Mouse (Mus musculus) lung, postnatal 0 days (tissue): Measurements from ENCODE around the gene Ctf1. TPM values are rescaled to one million over a fixed set of nuclear protein-coding genes. Genes with fewer than 3 reads are reported as not detected.

Experiments
- ATAC-seq: fragments of 200-750 bp; cut with Nextera tagmentation; 2 replicates; pipeline ENCODE4 v1.8.0; 2017; ENCODE audit warnings: moderate library complexity
- DNase-seq: peaks from one replicate; pipeline ENCODE4 v3.0.0-alpha.2; 2016; ENCODE audit warnings: low spot score
- H3K27ac ChIP-seq: fragments of 300-500 bp; sonication (generic); 2 replicates; pipeline ENCODE4 v1.5.1; 2014; ENCODE audit warnings: antibody characterized with exemption, mild to moderate bottlenecking, low read length, mixed read lengths
- H3K27me3 ChIP-seq: fragments of 300-500 bp; sonication (generic); replicated peaks from 2 replicates; pipeline ENCODE4 v1.6.1; 2014; ENCODE audit warnings: low read length, mixed read lengths; ENCODE audit not compliant: insufficient read depth
- H3K36me3 ChIP-seq: fragments of 300-500 bp; sonication (generic); 2 replicates; pipeline ENCODE4 v1.6.1; 2014; ENCODE audit warnings: low read length, mixed read lengths; ENCODE audit not compliant: insufficient read depth
- H3K4me1 ChIP-seq: fragments of 300-500 bp; sonication (generic); 2 replicates; pipeline ENCODE4 v1.6.1; 2014; ENCODE audit warnings: antibody characterized with exemption, low read depth, low read length, mixed read lengths; ENCODE audit not compliant: insufficient read depth
- H3K4me2 ChIP-seq: fragments of 300-500 bp; sonication (generic); replicated peaks from 2 replicates; pipeline ENCODE4 v1.6.1; 2014; ENCODE audit warnings: low read depth, mild to moderate bottlenecking, low read length, moderate library complexity, mixed read lengths
- H3K4me3 ChIP-seq: fragments of 300-500 bp; sonication (generic); 2 replicates; pipeline ENCODE4 v1.5.1; 2014; ENCODE audit warnings: low read depth, low read length
- H3K9ac ChIP-seq: fragments of 300-500 bp; sonication (generic); replicated peaks from 2 replicates; pipeline ENCODE4 v1.6.1; 2014; ENCODE audit warnings: low read depth, mild to moderate bottlenecking
- H3K9me3 ChIP-seq: fragments of 300-500 bp; sonication (generic); 2 replicates; pipeline ENCODE4 v1.6.1; 2016; ENCODE audit warnings: low read length, mixed read lengths
- CTCF ChIP-seq: IDR thresholded peaks from 2 replicates; pipeline ENCODE4 v1.5.1; 2016; ENCODE audit warnings: antibody characterized with exemption, mild to moderate bottlenecking
- EP300 ChIP-seq: IDR thresholded peaks from 2 replicates; pipeline ENCODE4 v1.6.1; 2016; ENCODE audit warnings: antibody characterized with exemption, mild to moderate bottlenecking, control low read depth
- WGBS: fragments of 180-500 bp; shearing (Covaris S2); extraction: QIAGEN DNeasy Blood & Tissue Kit; methylation state at CpG from one replicate; pipeline ENCODE4 v1.1.7; 2014; 5-methylcytosine and 5-hydroxymethylcytosine counted together
- polyA plus RNA-seq: library from polyadenylated mRNA; unstranded; fragments of >200 nt; fragmentation: Nextera tagmentation; extraction: Ambion mirVana; gene quantifications from 2 replicates; pipeline ENCODE4 v1.2.1, GENCODE M21; 2015

Ctf1 gene
- polyA plus RNA-seq, 1 experiment from 2014 or later, result 9.9 TPM

DNA sequence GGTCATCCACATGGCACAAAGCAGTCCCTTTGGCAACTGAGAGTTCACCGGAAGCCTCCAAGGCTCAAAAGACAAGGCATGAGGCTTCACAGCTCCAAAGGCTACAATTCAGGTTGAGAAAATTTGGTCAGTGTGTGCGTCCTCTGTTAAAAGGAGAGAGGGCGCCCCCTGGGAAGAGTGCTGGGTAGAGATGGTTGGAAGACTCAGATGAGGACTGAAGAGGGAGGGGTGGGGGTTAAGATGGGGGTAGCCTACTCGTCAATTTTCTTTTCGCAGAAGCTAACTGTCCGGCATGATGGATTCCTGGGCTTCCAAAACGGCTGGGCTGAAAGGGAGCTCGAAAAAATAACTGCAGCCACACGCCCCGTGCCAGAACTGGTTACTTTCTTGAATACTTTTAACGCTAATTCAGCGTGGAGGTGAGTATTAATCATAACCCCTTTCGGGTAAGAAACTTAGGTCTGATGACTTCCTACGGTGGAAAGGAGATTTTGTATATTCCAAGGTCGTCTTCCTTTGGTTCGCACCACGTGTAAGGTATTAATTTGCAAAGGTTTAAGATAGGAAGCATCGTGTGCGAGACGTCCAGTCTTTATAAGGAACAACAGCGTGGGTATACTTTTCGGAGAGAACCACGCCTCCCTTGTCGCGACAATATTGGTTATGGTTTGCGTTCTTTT lies 32.0 kb downstream of the Ctf1 start, which contains the start of gene Fbxl19:
Fbxl19 (plus strand) TSS at position 178 of the 680 bp plus-strand sequence.
- WGBS, result under 1% methylated on average over 26 of the region's 26 CpGs
- TF ChIP-seq CTCF, result peak; percentile 75
- no peak for TF ChIP-seq EP300
- peak; percentile 81 for DNase-seq
- H3K4me2 ChIP-seq, result peak within 1 kb of the TSS; percentile 98
- H3K4me1 ChIP-seq, result no peaks in the 10 kb centered on the region
- H3K27ac ChIP-seq, result peak within 1 kb of the TSS; percentile 66; the same call in 1 of the 2 replicates
- H3K9me3 ChIP-seq, result no peaks in the 10 kb centered on the region
- no peak for ATAC-seq
- no peaks in the 10 kb centered on the region for H3K27me3 ChIP-seq
- no peak within 1 kb of the TSS for H3K9ac ChIP-seq
- no peaks in the 10 kb centered on the region; the same call in 1 of the 2 replicates for H3K36me3 ChIP-seq
- peak within 1 kb of the TSS; percentile 59 for H3K4me3 ChIP-seq

DNA sequence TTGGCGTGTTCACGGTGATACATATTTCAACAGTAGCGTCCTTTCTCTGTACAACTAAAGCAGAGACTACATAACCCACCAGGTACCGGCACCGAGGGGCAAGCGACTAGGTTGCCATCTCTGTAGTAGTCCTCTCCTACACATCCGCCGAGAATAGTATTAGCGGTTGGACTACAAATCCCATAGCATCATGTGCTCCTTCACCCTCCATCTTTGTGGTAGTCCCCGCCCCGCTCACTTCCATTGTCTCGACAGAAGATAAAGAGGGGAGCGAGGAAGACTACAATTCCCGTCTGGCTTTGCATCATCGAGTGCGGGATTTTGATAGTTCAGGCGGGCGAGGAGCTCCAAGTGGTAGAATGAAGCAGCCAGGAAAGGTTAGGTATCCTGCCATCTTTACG lies 32.7 kb downstream of the Ctf1 start:
- Histone ChIP-seq H3K9ac (no peak overlapping the region), H3K9me3 (no peaks in the 10 kb centered on the region), H3K27ac (peak overlapping the region; percentile 66), H3K4me1 (no peaks in the 10 kb centered on the region), H3K27me3 (no peaks in the 10 kb centered on the region), H3K4me3 (peak overlapping the region; percentile 59), H3K36me3 (no peaks in the 10 kb centered on the region; the same call in 1 of the 2 replicates), H3K4me2 (peak overlapping the region; percentile 98)
- TF ChIP-seq EP300 (no peak; the same call in 1 of the 2 replicates), CTCF (0 out of 2 replicates have a peak, but pooled peaks have one; percentile 18)
- under 1% methylated on average over 19 of the region's 19 CpGs for whole genome bisulfite sequencing
- DNase-seq, result peak; percentile 99
- ATAC-seq, result peak; percentile 86

- no peaks in the 10 kb centered on the region for H3K9me3 ChIP-seq
- no peaks in the 10 kb centered on the region for H3K27me3 ChIP-seq
- ATAC-seq (peak; percentile 92), DNase-seq (peak; percentile 100)
- peak overlapping the region; percentile 66 for H3K27ac ChIP-seq
- TF ChIP-seq CTCF, result no peak; the same call in 1 of the 2 replicates
- TF ChIP-seq EP300, result peak; percentile 57; the same call in 1 of the 2 replicates
- no peaks in the 10 kb centered on the region for H3K4me1 ChIP-seq
- H3K36me3 ChIP-seq, result no peaks in the 10 kb centered on the region; the same call in 1 of the 2 replicates
- under 1% methylated on average over 38 of the region's 39 CpGs for WGBS
- peak overlapping the region; percentile 59 for H3K4me3 ChIP-seq
- H3K9ac ChIP-seq, result peak overlapping the region; percentile 43
- peak overlapping the region; percentile 98 for H3K4me2 ChIP-seq
These were observed 33.3 kb downstream of the Ctf1 start for GRCm38 (mm10) chr7:127745652-127746493.

DNA sequence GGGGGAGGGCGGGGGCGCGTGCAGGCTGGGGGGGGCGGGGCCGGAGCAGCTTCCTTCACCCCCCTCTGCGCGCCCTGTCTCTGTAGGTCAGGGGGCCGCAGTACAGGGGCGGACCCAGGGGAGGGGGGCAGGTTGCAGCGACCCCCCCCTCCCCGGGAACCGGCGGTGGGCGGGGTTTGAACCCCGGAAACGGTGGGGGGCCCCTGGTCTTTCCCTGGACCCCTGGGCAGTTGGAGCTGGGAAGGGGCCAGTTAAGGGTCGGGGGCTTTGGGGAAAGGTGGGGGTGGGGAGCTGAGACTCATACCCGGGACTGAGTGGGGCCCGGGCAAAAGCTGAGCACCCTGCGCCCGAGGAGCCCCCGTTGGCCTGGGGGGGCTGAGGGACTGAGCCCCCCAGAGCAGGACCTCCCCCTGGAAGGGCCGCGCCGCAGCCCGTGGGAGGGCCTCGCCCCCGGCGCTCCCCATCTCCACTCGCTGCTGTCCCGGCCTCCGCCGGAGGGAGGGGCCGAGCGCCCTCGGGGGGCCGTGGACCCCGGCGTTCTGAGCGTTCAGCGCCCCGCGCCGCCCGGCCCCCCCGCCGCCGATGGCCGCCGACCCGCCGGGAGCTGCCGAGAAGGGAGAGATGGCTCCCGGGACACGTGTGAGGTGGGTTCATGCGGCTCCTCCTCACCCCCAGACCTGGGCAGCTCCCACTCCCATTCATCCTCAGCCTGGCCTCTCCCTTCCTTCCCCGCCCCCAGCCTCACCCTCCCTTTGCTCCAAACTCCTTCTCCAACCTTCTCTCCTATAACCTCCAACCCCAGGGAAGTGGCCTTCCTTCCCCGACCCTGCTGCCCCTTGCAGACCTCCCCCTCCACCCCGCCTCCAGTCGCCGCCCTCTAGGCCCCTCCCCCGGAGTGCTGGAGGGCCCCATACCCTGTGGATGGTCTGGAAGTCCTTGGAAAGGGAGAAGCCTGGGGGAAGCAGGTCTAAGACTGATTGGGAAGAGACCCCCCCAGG lies 34.3 kb downstream of the Ctf1 start:
- Histone ChIP-seq H3K9ac (peak overlapping the region; percentile 43), H3K36me3 (no peaks in the 10 kb centered on the region; the same call in 1 of the 2 replicates), H3K27ac (peak overlapping the region; percentile 66; the same call in 1 of the 2 replicates), H3K4me2 (peak overlapping the region; percentile 98), H3K4me1 (no peaks in the 10 kb centered on the region), H3K4me3 (peak overlapping the region; percentile 59), H3K27me3 (no peaks in the 10 kb centered on the region), H3K9me3 (no peaks in the 10 kb centered on the region)
- TF ChIP-seq CTCF, result no peak
- TF ChIP-seq EP300, result no peak
- no peak for ATAC-seq
- WGBS, result under 1% methylated on average over 22 of the region's 62 CpGs
- peak; percentile 35 for DNase-seq

DNA sequence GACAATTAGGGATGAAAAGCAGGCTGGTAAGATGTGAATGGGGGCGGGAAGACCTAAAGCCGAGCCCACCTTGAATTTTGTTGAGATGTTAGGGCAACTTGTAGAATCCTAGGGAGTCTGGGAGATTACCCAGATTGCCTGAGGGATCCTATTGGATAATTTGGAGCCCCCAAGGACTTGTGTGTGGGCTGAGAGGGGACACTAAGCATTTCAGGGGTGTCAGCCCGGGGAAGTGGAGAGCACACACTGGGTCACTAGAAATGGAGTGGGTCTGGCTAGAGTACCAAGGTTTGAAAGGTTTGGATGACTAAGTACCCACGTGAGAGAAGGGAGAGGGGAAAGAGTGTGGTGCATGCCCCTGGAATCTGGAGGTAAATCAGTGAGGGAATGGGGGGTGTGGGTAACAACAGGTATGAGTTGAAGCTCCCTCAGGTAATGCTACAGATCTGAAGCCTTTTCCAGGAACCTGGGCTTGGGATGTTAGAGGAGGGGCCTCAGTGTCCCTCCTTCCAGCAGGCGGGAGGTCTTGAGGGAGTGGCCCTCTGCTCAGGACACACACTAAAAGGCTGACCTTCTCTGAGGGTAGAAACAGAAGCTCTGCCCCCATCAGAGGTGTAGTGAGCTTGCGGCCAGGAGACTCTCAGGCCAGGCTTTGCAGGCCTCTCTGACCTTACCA lies 35.2 kb downstream of the Ctf1 start:
- ATAC-seq (no peak), DNase-seq (no peak)
- Histone ChIP-seq H3K27me3 (no peaks in the 10 kb centered on the region), H3K4me3 (peak overlapping the region; percentile 59; the same call in 1 of the 2 replicates), H3K36me3 (no peaks in the 10 kb centered on the region; the same call in 1 of the 2 replicates), H3K4me1 (no peaks in the 10 kb centered on the region), H3K27ac (no peak overlapping the region), H3K4me2 (peak overlapping the region; percentile 98; the same call in 1 of the 2 replicates), H3K9me3 (no peaks in the 10 kb centered on the region), H3K9ac (no peak overlapping the region)
- 33% methylated on average over 6 of the region's 6 CpGs for WGBS
- TF ChIP-seq CTCF, result no peak
- no peak for TF ChIP-seq EP300
